Mouse (Mus musculus) cerebellum, adult 2 months (tissue): Measurements from ENCODE around the gene Defb13. TPM values are rescaled to one million over a fixed set of nuclear protein-coding genes. Genes with fewer than 3 reads are reported as not detected.
A peak's percentile ranks its signal among the peaks of the same experiment; 100 is the strongest.

Source experiments
- DNase-seq, 2 experiments: peaks; one replicate each; pipeline ENCODE4 v3.0.0; 2021
- H3K27ac ChIP-seq: fragments of 200-500 bp; 2 replicates; pipeline ENCODE4 v1.5.1; 2012; ENCODE audit warnings: low read length, control low read depth, inconsistent platforms; ENCODE audit not compliant: insufficient read depth
- H3K27me3 ChIP-seq: fragments of 200-500 bp; 2 replicates; pipeline ENCODE4 v1.6.1; 2012; ENCODE audit warnings: inconsistent platforms, mild to moderate bottlenecking, low read length, moderate library complexity; ENCODE audit not compliant: control insufficient read depth, insufficient read depth
- H3K4me1 ChIP-seq: fragments of 200-500 bp; 2 replicates; pipeline ENCODE4 v1.6.1; 2011; ENCODE audit warnings: low read length; ENCODE audit not compliant: control insufficient read depth, insufficient read depth
- H3K4me3 ChIP-seq: fragments of 200-500 bp; replicated peaks from 2 replicates; pipeline ENCODE3; 2011; ENCODE audit warnings: mild to moderate bottlenecking, low read depth, low read length, control low read depth; ENCODE audit not compliant: insufficient read depth
- CTCF ChIP-seq: fragments of 200-500 bp; IDR thresholded peaks from 2 replicates; pipeline ENCODE4 v1.5.1; 2011; ENCODE audit warnings: low read depth, mild to moderate bottlenecking, control low read depth, low read length, moderate library complexity, borderline replicate concordance; ENCODE audit not compliant: insufficient read depth
- POLR2A ChIP-seq: fragments of 200-500 bp; IDR thresholded peaks from 2 replicates; pipeline ENCODE4 v1.6.1; 2011; ENCODE audit warnings: low read length, control low read depth, borderline replicate concordance; ENCODE audit not compliant: insufficient read depth
- WGBS: fragments of 180-500 bp; shearing (Covaris S2); methylation state at CpG from one replicate; pipeline ENCODE4 v1.1.7; 2018; 5-methylcytosine and 5-hydroxymethylcytosine counted together
- polyA plus RNA-seq: library from polyadenylated mRNA; depleted of rRNA; stranded (reverse); fragments of >200 nt; gene quantifications from 2 replicates; pipeline ENCODE4 v1.2.3, GENCODE M21; 2012

Defb13 gene
- polyA plus RNA-seq, 1 experiment: not detected

DNA sequence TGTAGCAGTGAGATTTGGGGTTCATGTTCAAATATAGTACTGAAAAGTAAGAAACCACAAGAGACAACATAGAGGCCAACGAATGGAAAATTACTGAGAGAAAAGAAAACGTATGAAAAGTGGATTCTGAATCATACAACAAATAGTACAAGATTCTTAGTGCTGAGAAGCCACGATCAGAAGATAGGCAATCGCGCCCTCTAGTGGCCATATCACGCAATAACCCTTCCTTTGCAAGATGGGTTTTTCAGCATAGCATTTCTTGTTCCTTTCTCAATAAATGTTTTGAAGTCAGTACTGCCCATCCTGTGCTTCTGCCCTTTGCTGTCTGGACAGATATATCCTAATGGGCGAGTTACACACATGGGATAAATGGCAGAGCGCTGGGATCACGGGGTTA is 8.8 kb downstream of the Defb13 start:
- TF ChIP-seq CTCF (peak; percentile 41; the same call in 1 of the 2 replicates), POLR2A (no peak)
- Histone ChIP-seq H3K27ac (no peak overlapping the region), H3K27me3 (no peaks in the 10 kb centered on the region), H3K4me3 (no peak overlapping the region), H3K4me1 (no peaks in the 10 kb centered on the region)
- peak; percentile 6 to 15 for DNase-seq
- WGBS: 6% methylated on average over 9 of the region's 9 CpGs

DNA sequence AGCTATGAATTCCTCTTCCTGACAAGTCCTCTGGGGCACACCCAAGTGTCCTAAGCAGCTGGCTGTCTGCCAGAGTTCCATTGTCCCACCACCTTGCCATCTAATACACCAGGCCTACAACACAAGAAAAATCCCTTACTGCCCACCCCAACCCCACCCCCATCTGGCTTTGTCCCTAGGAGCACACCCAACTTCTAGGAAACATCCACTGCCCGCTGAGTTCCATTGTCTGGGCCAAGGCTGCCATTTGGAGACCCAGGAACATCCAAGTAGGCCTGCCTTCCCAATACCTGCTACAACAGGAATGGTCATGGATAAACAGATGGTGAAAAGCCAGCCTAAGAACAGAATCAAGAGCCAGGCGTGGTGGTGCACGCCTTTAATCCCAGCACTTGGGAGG is 9.8 kb downstream of the Defb13 start:
- 58% methylated on average over 3 of the region's 3 CpGs for WGBS
- Histone ChIP-seq H3K27me3 (no peaks in the 10 kb centered on the region), H3K4me3 (no peak overlapping the region), H3K4me1 (no peaks in the 10 kb centered on the region), H3K27ac (no peak overlapping the region)
- TF ChIP-seq CTCF: no peak
- TF ChIP-seq POLR2A: no peak
- DNase-seq: no peak

DNA sequence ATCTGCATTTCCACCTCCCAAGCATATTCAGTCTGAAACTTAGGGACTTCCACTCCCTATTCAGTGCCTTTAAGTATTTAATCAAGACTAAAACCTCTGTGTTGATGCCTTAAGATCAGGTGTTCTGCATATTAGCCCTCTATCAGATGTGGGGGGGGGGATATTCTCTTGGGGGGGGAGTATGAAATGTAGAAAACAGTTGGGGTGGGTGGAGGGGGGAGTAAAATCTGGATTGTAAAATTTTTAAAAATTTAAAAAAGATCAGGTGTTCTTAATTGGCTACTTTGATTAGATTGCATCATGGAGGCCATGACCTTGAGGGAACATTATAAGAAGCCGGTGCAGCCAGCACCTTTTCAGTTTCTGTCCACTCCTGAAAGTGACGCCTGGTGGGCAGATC is 11.9 kb downstream of the Defb13 start, which contains the start of gene Fam90a1a:
Gene Fam90a1a, plus strand, starts transcription at position 301 of the 400 bp plus-strand sequence.
- no peaks in the 10 kb centered on the region for H3K4me1 ChIP-seq
- no peaks in the 10 kb centered on the region for H3K27me3 ChIP-seq
- H3K27ac ChIP-seq: no peak within 1 kb of the TSS
- 91% methylated on average over 2 of the region's 2 CpGs for WGBS
- TF ChIP-seq POLR2A: no peak
- TF ChIP-seq CTCF: no peak
- H3K4me3 ChIP-seq: no peak within 1 kb of the TSS
- DNase-seq: no peak

DNA sequence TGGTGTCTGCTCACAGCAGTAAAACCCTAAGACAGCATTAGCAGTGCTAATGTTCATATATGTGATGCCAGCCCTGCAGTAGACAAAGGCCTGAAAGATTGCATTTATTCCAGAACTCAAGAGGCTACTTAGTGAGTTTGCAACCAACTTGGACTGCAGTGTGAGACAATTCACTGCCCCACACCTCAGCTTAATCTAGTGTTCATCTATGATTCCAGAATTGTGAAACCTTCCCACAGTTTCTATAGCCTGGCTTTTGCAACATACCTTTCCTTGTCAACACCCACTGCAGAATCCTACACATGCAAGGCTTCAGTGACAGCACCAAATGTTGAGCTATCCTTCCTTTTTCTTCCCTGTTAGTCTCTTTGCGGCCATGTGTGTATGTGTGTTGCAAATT is 20.1 kb downstream of the Defb13 start:
- Histone ChIP-seq H3K4me3 (no peak overlapping the region), H3K27me3 (no peaks in the 10 kb centered on the region), H3K4me1 (no peaks in the 10 kb centered on the region), H3K27ac (no peak overlapping the region)
- 75% methylated on average over 1 of the region's 1 CpGs for WGBS
- TF ChIP-seq CTCF (no peak), POLR2A (no peak)
- DNase-seq: no peak

DNA sequence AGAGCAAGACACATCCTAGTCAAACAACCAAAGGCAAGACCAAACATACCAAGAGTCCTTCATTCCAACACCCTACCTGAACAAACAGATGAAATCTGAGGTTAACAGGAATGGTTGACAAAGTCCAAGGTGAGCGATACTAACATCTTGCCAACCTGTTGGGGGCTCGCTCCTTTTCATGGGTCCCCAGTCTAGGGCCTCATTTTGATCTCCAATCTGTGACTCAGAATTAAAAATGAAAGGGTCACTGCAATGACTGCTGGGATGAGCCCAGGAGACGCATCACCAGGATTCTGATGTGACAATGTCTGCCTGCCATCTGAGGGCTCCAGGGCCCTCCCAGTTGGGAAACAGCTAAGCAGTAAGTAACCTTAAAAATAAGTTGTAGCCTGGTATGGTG is 22.9 kb downstream of the Defb13 start, which contains the start of gene Ccdc70:
Gene Ccdc70, plus strand, starts transcription at position 301 of the 400 bp plus-strand sequence.
- Histone ChIP-seq H3K27me3 (no peaks in the 10 kb centered on the region), H3K27ac (no peak within 1 kb of the TSS), H3K4me3 (no peak within 1 kb of the TSS), H3K4me1 (no peaks in the 10 kb centered on the region)
- no peak for TF ChIP-seq POLR2A
- TF ChIP-seq CTCF: no peak
- 84% methylated on average over 3 of the region's 3 CpGs for WGBS
- no peak for DNase-seq

DNA sequence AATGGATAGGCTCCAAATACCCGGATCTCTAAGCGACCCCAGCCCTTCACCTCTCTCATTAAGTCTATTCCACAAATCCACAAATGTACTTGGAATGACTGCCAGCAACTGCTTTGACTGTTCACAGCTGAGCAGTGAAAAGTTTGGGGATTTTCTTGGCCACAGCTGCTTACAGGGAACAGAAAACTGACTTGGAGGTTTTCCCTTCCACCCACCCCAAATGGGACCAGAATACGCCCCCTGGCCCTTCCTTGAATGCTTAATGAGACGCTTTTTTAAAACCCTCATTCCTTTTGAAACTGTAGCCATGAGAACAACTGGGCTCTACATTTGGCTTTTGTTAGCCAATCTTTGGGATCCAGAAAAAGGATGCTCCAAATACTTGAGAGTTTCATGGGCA is 31.6 kb downstream of the Defb13 start:
- H3K27ac ChIP-seq: no peak overlapping the region
- TF ChIP-seq POLR2A (no peak), CTCF (no peak)
- no peaks in the 10 kb centered on the region for H3K4me1 ChIP-seq
- H3K4me3 ChIP-seq: no peak overlapping the region
- WGBS: 24% methylated on average over 4 of the region's 4 CpGs
- no peaks in the 10 kb centered on the region; the same call in 1 of the 2 replicates for H3K27me3 ChIP-seq
- peak in 1 of 2 experiments; percentile 36 for DNase-seq

DNA sequence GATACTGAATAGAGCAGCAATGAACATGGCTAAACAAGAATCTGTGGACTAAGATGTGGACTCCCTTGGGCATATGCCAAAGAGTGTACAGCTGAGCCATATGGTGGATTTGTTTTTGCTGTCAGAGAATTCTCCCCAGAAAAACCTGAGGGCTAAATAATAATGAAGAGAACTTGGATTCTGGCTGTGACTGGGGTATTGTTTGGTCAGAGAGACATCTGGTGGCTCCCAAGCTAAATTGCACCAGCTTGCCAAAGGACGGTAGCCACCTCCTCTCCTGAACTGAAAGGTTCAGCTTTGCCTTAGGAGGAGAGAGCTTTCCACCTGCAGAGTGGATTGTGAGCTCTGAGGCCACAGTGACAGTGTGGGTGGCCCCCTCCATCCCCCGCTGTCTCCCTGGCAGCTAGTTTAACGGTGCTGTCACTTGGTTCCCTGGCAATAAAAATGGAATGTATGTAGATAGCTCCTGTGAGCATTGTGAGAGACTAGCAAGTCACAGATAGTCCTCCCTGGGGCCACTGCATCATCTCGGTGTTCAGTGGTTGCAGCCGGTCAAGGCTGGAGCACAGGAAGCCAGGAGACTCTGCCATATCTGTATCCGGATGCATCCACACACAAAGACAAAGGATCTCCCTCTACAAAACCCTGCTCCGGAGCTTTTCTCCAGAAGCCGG is 35.2 kb downstream of the Defb13 start:
- peak; percentile 23 to 44 for DNase-seq
- H3K27me3 ChIP-seq: no peaks in the 10 kb centered on the region
- TF ChIP-seq POLR2A (no peak), CTCF (peak; percentile 46; the same call in 1 of the 2 replicates)
- H3K27ac ChIP-seq: no peak overlapping the region
- 30% methylated on average over 8 of the region's 8 CpGs for WGBS
- no peak overlapping the region for H3K4me3 ChIP-seq
- no peaks in the 10 kb centered on the region for H3K4me1 ChIP-seq

DNA sequence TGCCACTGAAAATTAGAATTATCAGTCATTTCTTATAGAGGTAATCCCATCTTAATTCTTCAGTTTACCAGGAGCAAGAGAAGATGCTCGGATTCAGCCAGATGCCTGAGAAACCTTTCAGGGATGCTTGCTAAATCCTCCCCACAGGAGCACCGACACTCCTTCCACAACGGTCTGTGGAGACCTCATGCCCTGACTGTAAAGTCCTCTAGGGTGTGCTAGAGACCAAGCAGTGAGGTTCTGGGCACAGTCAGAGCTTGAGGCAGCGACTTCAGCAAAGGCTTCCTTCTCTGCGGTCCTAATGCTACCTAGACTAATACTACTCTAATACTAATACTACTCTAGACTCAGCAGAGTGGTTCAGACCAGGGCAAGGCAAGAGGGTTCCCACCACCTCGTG is 45.6 kb downstream of the Defb13 start:
- Histone ChIP-seq H3K27me3 (no peaks in the 10 kb centered on the region; the same call in 1 of the 2 replicates), H3K4me1 (peaks cover 2% of the 10 kb centered on the region; the same call in 1 of the 2 replicates), H3K27ac (no peak overlapping the region), H3K4me3 (no peak overlapping the region)
- 8% methylated on average over 6 of the region's 6 CpGs for WGBS
- peak; percentile 57 to 59 for DNase-seq
- no peak for TF ChIP-seq POLR2A
- peak; percentile 97 for TF ChIP-seq CTCF
